Mouse (Mus musculus) layer of hippocampus, adult 8-10 months (tissue): ENCODE data around the gene Htr1d. TPM values are rescaled to one million over a fixed set of nuclear protein-coding genes. Genes with fewer than 3 reads are reported as not detected.
A peak's percentile ranks its signal among the peaks of the same experiment; 100 is the strongest.

Experiments
- DNase-seq, 2 experiments: peaks; one replicate each; pipeline ENCODE4 v3.0.0; 2022; ENCODE audit warnings: low spot score in 2 of 2
- total RNA-seq, 4 experiments: library from RNA; stranded (reverse); gene quantifications; 2 replicates each; pipeline ENCODE4 v1.2.4; 2022

Htr1d gene
- total RNA-seq, 4 experiments from 2014 or later = 0.14 to 0.76 (median 0.28) TPM

DNA sequence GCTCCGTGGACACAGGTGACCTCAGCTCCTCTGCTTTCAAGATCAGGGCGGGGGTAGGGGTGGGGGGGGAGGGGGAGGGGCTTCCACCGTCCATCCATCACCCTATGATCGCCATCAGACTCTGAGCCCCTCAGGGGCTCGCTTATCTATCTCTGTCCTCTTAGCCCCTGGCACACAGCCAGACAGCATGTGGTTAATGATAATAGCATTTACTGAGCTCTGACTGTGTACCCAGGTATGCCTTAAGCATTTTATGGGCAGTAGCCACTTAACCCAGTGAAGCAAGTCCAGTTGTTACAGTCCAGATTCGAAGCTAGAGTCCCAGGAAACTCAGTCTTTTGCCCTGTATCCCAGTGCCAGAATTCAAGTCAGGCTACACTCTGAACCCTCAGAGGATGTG, 28.2 kb downstream of the Htr1d start:
- DNase-seq = no peak

DNA sequence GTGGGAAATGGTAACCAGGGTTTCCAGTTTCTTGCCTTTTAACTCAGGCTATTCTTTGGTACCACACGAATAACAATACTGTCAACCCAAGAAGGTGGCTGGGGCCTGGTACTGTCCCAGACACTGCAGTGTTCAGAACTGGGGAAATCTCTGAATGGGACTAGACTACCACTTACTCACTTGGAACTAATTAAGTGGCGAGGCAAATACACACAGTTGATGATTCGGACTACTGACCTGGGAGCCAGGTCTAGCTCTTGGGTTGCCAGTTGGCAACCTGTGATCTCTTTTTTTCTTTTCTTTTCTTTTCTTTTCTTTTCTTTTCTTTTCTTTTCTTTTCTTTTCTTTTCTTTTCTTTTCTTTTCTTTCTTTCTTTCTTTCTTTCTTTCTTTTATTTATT, 29.0 kb downstream of the Htr1d start:
- no peak for DNase-seq

DNA sequence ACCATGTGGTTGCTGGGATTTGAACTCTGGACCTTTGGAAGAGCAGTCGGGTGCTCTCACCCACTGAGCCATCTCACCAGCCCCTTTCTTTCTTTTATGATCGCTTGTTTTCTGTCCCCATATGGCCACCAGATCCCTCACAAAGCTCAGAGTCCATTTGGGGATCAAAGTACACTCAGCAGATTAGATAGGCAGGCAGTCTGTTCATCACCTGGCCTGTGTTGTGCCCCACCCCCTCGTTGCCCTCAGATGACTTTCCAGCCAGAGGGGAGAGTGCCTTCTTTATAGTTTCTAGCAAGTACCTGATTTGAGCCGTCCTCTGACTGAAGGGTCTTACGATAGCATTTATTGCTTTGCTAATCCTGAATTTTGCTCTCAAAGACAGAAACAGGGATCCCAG, 29.5 kb downstream of the Htr1d start:
- DNase-seq = no peak

DNA sequence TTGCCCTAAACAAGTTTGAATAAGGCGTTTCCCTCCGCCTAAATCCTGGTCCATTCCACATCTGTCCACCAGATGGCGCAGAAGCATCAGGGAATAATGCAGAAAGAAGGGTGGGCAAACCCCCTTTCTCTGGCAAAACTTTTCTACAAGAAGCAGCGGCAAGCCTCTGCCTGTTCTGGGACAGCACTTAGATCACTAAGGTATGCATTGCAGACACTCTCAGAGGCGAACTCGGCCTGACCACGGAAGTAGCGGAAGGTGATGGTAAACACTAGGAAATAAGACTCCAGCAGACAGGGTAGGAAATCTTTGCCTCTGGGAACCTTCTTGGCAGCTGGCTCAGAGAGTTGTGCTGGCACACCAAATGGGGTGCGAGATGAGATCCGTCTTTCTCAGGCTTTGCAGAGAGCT, 31.5 kb downstream of the Htr1d start:
- peak; percentile 46 to 82 for DNase-seq

DNA sequence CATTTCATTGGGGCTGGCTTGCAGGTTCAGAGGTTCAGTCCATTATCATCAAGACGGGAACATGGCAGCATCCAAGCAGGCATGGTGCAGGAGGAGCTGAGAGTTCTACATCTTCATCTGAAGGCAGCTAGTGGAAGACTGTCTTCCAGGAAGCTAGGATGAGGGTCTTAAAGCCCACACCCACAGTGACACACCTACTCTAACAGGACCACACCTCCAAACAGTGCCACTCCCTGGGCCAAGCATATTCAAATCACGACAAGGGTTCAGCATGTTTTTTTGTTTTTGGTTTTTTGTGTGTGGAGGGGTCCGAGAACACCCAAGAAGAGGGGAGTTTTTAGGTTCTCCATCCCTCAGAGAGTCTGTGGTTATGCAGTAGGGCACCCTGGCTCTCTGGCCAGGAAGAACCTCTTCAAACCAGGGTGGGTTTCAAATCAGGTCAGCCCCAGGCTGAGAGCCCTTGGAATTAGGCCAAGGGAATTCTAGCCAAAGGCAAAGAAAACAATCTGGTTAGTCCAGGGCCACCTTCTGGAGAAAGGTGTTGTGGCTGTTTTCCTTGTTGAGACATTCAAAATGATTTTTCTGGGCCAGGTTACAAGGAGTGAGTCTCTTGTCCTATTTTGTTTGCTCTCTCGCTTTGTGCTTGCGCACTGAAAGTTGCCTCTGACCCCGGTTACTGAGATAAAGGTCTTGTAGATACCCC, 33.3 kb downstream of the Htr1d start:
- no peak for DNase-seq

DNA sequence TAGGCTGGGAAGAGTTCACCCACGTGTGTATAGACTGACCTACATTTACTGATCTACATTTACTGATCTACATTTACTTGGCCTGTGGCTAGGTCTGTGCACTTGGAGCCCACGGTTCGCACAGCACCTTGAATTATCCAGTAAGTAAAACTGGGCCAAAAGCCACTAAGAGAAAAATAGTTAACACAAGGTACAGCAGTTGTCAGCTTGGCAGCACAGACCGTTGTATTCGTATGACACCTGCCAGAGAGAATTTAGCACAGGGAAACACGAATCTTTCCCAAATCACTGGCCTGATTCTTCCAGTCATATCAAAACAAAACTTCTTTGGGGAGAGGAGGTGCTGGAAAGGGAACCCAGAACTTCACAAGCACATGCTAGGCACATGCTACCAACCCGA, 35.0 kb downstream of the Htr1d start:
- no peak for DNase-seq

DNA sequence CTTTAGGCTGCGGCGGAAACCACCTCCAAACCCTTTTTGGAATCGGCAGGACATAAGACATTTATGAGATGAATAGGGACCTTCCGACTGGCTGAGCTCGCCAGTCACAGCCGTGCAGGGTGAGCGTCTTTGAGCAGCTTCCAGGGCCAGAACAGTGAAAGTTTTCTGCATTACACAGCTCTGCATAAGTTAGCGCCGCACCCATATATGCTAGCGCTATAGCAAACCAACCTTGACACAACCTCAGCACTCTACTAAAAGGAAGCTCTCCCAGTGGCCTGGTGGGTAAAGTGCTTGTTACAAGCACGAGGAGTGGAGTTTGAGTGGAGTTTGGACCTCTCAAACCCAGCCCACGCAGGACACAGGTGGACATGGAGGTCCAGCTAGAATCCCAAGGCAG, 35.9 kb downstream of the Htr1d start:
- no peak for DNase-seq

DNA sequence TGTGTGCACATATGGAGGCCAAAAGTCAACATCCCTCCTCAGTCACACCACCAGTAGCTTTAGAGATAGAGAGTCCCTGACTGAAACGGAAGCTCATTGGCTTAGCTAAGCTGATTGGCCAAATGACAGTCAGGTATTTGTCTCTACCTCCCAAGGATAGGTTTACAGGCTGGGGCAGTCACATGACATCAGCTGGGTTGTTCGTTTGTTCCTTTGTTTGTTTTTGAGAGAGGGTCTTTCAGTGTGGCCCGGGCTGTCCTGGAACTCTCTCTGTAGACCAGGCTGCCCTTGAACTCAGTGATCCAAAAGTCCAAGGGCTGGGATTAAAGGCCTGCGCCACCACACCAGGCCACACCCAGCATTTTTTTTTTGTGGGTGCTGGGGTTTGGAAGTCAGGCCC, 37.9 kb downstream of the Htr1d start:
- DNase-seq = no peak

DNA sequence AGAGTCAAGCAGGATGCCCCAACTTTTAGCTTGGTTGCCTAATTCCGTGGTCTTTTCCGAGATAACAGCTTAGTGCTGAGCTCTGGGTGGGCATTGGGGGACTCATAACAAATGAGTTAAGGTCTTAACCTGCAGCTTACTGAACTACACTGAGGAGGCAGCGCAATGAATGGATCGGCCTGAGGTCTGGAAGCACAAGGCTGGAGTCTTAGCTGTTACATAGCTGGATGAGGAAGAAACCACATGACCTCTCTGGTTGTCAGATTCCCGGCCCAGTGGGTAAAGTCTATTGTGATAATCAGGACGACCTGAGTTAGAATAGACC, 38.4 kb downstream of the Htr1d start:
- DNase-seq = peak in 1 of 2 experiments; percentile 15

DNA sequence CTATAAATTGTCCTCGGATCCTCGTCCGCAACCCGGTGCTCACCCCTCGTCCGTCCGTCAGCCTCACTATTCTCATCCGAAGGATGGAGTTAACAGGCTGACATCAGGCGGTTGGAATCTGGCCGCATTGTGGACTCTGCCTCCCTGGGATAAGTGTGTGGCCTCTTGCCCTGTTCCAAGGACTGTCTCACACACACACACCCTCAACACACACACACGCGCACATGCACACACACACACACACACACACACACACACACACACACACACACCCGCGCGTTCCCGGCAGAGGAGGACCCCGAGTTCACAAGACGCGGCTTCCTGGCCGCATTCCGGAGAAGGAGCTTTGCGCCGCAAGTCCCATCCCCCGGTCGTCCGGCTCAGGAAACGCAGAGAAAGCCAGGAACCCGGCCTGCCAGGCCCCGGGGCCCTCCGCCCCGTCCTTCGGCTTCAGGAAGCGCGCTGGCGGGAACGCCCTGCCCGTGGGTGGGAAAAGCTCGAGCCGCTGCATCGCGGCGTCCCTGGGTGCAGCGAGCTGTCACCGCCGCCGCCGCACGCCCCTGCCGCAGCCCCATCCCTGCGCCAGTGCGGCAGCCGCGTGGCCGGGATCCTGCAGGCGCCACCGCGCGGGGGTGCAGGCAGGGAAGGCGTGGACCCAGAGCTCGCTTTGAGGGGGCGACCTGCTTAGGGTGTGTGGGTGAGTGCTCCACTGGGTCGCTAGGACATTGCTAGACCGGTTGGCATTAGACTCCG, 38.9 kb downstream of the Htr1d start, which contains the start of gene 6030445D17Rik:
TSS of gene 6030445D17Rik (plus strand) at position 165 of the 753 bp plus-strand sequence.
- peak in 1 of 2 experiments; percentile 51 for DNase-seq

DNA sequence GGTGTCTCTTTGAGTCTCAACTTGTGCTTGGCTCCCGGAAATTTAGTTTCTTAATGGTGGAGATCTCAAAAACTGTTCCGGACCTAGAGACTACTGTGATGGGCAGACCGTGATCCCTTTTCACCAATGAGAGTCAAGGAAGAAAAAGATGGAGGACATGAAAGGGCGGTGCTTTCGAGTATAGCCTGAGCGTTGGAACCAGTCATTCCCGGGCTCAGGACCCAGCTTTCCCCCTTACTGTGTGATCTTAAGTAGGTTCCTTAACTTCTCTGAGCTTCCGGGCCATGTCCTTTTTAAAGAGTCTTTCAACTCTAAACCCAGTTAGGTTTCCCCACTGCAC, 39.5 kb downstream of the Htr1d start:
- peak in 1 of 2 experiments; percentile 25 for DNase-seq

DNA sequence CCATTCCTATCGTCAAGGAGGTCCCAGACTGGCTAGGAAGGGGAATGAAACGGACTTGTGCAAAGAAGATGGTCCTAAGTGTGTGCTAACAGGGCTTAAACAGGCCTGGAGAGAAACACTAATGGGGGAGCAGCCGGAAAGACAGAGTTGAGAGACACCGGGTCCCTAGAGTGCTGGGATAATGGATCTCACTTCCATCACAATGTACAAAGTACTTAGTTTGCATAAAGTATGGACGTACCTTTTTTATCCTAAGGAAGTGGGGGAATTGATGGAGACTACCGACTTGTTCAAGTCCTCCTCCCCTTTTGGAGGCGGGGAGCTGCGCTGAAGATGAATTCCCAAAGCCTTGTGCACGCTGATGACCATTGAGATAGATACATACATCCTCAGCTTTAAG, 40.1 kb downstream of the Htr1d start:
- DNase-seq = no peak

DNA sequence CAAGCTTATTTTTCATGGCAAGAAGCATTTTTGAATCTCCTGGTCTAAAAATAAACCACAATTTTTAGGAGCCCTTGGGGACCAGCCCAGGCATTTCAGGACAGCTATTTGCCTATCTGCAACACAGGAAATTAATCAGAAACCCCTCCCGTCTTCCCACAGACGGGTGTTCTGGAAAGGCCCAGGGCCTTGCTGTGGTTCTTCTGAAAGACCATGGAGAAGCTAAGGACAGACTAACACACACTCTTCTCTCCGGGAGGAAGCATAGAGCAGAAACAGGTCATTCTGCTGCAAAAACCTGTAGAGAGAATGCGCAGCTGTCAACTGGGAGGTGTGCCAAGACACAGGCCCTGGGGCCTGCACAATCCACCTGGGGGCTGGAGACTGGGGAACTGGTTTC, 42.9 kb downstream of the Htr1d start:
- no peak for DNase-seq

DNA sequence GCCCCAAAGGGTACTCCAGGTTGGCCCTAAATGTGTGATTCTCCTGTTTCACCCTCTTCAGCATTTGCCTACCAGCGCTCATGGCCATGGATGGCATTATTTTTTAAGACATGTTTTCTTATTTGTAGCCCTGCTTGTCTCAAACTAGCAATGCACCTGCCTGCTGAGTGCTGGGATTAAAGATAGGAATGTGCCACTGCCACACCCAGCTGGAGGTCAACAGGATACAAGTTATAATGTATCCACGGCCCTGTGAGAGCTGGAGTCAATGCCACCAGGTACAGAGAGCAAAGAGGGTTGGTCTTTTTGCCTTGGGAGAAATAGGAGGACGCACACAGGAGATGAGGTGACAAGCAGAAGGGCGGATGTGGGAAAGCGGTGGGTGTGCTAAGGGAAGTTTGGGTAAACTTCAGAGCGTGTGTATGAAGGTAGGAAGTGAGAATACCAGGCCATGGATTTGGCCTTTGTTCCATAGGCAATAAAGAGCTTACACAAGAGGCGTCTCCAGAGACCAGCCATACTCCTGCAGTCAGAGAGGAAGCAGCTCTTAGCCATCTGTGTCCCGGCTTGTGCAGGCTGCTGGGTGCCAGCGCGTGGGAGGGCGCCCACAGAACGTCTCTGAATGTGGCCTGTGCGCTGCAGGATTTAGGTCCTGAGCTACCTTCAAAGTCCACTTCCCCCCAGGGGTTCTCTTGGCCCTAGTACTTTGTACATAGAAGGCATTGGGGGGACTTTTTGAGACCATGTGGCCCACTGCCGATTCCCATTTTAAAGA, 45.4 kb downstream of the Htr1d start:
- peak; percentile 82 to 87 for DNase-seq

DNA sequence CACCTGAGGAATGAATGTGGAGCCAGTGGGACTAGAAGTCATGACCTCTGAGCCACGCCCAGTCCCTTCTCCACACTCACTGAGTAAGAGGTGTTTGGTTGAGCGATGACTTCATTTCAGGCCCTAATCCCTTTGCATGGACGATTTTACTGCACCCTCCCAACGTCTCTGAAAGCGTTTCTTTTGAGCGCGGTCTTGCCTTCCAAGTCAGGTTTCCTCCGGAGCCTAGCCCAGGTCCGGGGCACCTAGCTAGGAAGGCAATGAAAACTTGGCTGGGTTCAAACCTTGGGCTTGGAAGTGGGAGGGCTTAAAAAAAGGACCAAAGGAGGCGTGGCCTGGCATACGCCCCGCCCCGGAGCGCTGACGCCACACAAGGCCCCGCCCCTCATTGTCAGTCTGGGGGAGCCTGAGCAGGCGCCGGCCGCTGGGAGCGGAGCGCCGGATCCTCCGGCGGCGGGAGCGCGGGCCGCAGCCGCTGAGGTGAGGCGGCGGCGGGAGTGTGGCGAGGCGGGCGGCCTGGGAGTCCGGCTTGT, 46.1 kb downstream of the Htr1d start, which contains the start of gene Luzp1:
TSS of gene Luzp1 (plus strand) at position 391 of the 533 bp plus-strand sequence.
- peak; percentile 89 to 95 for DNase-seq

DNA sequence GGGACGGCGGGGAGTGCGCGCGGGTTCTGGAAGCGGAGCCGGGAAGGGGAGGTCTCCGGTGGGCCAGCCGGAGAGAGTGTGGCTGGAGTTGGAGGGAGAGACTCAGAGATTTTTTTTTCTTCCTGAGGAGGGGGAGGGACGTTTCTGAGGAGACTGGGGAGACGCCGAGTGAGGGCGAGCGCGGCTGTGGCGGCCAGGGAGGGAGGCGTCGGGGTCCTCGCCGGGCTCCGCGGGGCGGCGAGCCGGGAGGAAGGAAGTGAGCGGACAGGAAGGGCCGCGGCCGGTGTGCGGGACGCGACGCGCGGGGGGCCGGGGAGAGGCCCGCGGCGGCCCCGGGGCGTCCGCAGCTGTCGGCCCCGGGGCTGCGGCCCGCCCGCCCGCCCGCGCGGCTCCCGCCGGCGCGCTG, 46.6 kb downstream of the Htr1d start:
- DNase-seq = no peak

DNA sequence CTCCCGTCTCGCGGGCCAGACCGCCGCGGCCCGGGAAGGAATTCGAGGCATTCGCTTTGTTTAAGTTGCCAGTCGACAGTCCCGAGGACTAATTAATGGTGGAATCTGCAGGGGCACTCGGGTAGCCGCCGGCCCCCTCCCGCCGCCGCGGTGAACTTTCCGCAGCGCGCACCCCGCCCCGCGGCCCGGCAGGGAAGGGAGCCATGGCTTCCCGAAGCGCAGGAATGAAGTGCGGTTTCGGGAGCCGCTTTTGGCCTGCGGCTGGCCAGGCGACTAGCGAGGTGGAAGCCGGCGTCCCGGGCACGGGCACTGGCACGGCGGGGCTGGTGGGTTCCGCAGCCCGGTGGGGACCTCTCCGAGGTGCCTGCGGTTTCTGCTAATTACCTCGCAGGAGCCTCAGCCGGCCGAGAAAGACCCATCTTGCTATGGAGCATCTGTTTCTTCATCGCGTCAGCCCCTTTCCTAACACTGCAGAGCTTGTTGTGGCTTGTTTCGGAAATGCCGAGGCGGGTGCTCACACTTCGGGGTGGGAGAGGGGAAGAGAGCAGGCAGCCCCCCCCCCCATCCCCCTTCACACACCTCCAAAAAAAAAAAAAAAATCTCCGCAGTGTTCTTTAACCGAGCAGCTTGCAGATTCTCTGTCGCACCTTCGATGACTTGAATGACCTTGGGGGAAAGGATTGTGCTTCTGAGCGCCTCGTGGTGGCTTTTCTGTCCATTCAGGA, 47.2 kb downstream of the Htr1d start:
- peak in 1 of 2 experiments; percentile 32 for DNase-seq

DNA sequence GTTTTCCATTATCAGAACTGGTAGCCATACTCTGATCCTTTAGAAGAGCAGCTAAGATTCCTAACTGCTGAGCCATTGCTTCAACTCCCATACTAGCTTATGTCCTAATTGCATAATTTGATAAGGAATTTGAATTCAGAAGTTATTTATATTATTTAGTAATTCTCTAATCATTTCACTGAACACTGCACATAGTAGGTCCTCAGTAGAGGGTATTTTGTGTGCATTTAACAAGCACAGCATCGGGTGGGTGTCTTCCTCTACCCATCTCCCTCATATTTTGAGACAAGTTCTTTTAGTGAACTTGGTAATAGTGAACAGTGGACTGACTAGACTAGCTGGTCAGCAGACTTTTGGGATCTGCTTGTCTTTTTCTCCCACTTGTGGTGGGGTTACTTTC, 53.4 kb downstream of the Htr1d start:
- no peak for DNase-seq

DNA sequence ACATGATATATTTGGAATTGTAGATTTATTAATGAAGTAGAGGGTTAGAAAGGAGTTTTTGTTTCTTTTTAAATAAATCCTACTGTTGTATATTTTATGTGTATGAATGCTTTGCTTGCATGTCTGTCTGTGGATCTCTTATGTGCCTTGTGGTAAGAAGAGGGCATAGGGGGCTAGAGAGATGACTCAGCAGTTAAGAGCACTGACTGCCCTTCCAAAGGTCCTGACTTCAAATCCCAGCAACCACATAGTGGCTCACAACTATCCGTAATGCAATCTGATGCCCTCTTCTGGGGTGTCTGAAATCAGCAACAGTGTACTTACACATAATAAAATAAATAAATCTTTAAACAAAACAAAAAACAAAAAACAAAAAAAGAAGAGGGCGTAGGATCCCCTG, 63.2 kb downstream of the Htr1d start:
- DNase-seq = no peak
